ENCODE assay signal across 8 mouse cellular contexts in genomic region chr2:14605207-14605606, GRCm38 (mm10). TPM values are rescaled to one million over a fixed set of nuclear protein-coding genes. Genes with fewer than 3 reads are reported as not detected.
A peak's percentile ranks its signal among the peaks of the same experiment; 100 is the strongest.
DNase-seq lines count a peak whose midpoint lies in the region; ATAC-seq lines count a peak whose summit lies in the region.

No protein-coding gene starts in this region.

- DNase-seq in heart, adult 11 months = no peak
- DNase-seq in midbrain, embryonic 14.5 days = no peak
- no peak for DNase-seq in gastrocnemius, postnatal 14 days
- DNase-seq in cerebellum, postnatal 10 days = no peak
- DNase-seq in embryo, embryonic 10 days (ENCODE audit: low spot score) = no peak

- WGBS in heart, embryonic 14.5 days = 5% methylated on average over 7 of the region's 7 CpGs
- 10% methylated on average over 7 of the region's 7 CpGs for WGBS in hindbrain, embryonic 16.5 days
- 14% methylated on average over 7 of the region's 7 CpGs for WGBS in midbrain, embryonic 14.5 days

- peak overlapping the region; percentile 92 to 95 for H3K27ac ChIP-seq in heart, embryonic 14.5 days (replicated peaks in 1 of 2; ENCODE audit: control insufficient read depth in 1 of 2, insufficient read depth in 1 of 2, low read depth in 2 of 2, low read length in 2 of 2)
- H3K27ac ChIP-seq in brown adipose tissue, adult 24 weeks (replicated peaks; ENCODE audit: low read depth, low read length) = no peak overlapping the region
- no peak overlapping the region; the same call in 1 of the 2 replicates for H3K27ac ChIP-seq in hindbrain, embryonic 16.5 days (ENCODE audit: low read depth, low read length)
- H3K27ac ChIP-seq in midbrain, embryonic 14.5 days (replicated peaks; ENCODE audit: low read depth, low read length) = no peak overlapping the region

- no peaks in the 10 kb centered on the region for H3K36me3 ChIP-seq in heart, embryonic 14.5 days (ENCODE audit: control insufficient read depth, insufficient read depth, low read length)
- no peaks in the 10 kb centered on the region for H3K36me3 ChIP-seq in hindbrain, embryonic 16.5 days (ENCODE audit: control insufficient read depth, insufficient read depth, low read length)
- no peaks in the 10 kb centered on the region for H3K36me3 ChIP-seq in midbrain, embryonic 14.5 days (ENCODE audit: control insufficient read depth, insufficient read depth, low read length)

- intact Hi-C loops in gastrocnemius, postnatal 14 days (cut with DNase I; ENCODE audit: low total_unique reads) = no loop called here

- H3K27me3 ChIP-seq in heart, embryonic 14.5 days (ENCODE audit: control insufficient read depth, insufficient read depth, low read length) = no peaks in the 10 kb centered on the region
- no peaks in the 10 kb centered on the region for H3K27me3 ChIP-seq in hindbrain, embryonic 16.5 days (replicated peaks; ENCODE audit: control insufficient read depth, insufficient read depth, low read length)
- H3K27me3 ChIP-seq in midbrain, embryonic 14.5 days (ENCODE audit: control insufficient read depth, insufficient read depth, low read length) = peaks cover 4% of the 10 kb centered on the region; the same call in 1 of the 2 replicates

- peaks cover 4 to 34% of the 10 kb centered on the region in 2 experiments for H3K4me1 ChIP-seq in heart, embryonic 14.5 days (ENCODE audit: control insufficient read depth in 2 of 2, insufficient read depth in 2 of 2, low read length in 2 of 2)
- no peaks in the 10 kb centered on the region; the same call in 1 of the 2 replicates for H3K4me1 ChIP-seq in brown adipose tissue, adult 24 weeks (ENCODE audit: control insufficient read depth, insufficient read depth, insufficient read length, low read length)
- peaks cover 11% of the 10 kb centered on the region for H3K4me1 ChIP-seq in hindbrain, embryonic 16.5 days (ENCODE audit: control insufficient read depth, insufficient read depth, low read depth, low read length)
- H3K4me1 ChIP-seq in midbrain, embryonic 14.5 days (ENCODE audit: control insufficient read depth, insufficient read depth, low read length) = peaks cover 6% of the 10 kb centered on the region

- peak overlapping the region; percentile 87 for H3K4me2 ChIP-seq in heart, embryonic 14.5 days (ENCODE audit: low read length)
- peak overlapping the region; percentile 98 for H3K4me2 ChIP-seq in hindbrain, embryonic 16.5 days (ENCODE audit: low read length)
- H3K4me2 ChIP-seq in midbrain, embryonic 14.5 days (ENCODE audit: low read length) = peak overlapping the region; percentile 98

- no peak for ATAC-seq in heart, embryonic 14.5 days (ENCODE audit: insufficient number of reproducible peaks, insufficient read depth, low FRiP score, low read depth)
- ATAC-seq in hindbrain, embryonic 16.5 days = no peak
- ATAC-seq in midbrain, embryonic 14.5 days (ENCODE audit: low FRiP score, low TSS enrichment) = no peak

- H3K4me3 ChIP-seq in heart, embryonic 14.5 days (ENCODE audit: control insufficient read depth in 1 of 2, insufficient read depth in 1 of 2, low read depth in 1 of 2, low read length in 2 of 2) = peak overlapping the region; percentile 69 to 84
- H3K4me3 ChIP-seq in brown adipose tissue, adult 24 weeks (ENCODE audit: insufficient read depth, low read depth, low read length) = peak overlapping the region; percentile 61
- H3K4me3 ChIP-seq in hindbrain, embryonic 16.5 days (ENCODE audit: low read length) = peak overlapping the region; percentile 80
- peak overlapping the region; percentile 64 for H3K4me3 ChIP-seq in midbrain, embryonic 14.5 days (replicated peaks; ENCODE audit: low read depth, low read length)

- peak overlapping the region; percentile 89 for H3K9ac ChIP-seq in heart, embryonic 14.5 days (ENCODE audit: low read length)
- peak overlapping the region; percentile 77 for H3K9ac ChIP-seq in hindbrain, embryonic 16.5 days (ENCODE audit: low read depth, low read length)
- H3K9ac ChIP-seq in midbrain, embryonic 14.5 days (replicated peaks; ENCODE audit: low read length) = peak overlapping the region; percentile 65

- H3K9me3 ChIP-seq in heart, embryonic 14.5 days (ENCODE audit: control insufficient read depth, low read length) = no peaks in the 10 kb centered on the region
- no peaks in the 10 kb centered on the region for H3K9me3 ChIP-seq in hindbrain, embryonic 16.5 days (ENCODE audit: control insufficient read depth, low read length)
- no peaks in the 10 kb centered on the region for H3K9me3 ChIP-seq in midbrain, embryonic 14.5 days (ENCODE audit: control insufficient read depth, low read length)

RNA-seq across cellular contexts. Expression of gene Cacnb2, which starts 2.3 kb away (rescaled TPM):
- polyA plus RNA-seq in heart, embryonic 14.5 days (2014; fragmentation: Nextera tagmentation; extraction: Ambion mirVana) = 14.3 and 14.9 TPM in 2 replicates
- 0.54 TPM in 1 of 2 replicates, not detected in the other for polyA plus RNA-seq in brown adipose tissue, adult 24 weeks (2012; ENCODE audit: insufficient read depth, insufficient read length, missing spikeins)
- polyA plus RNA-seq in hindbrain, embryonic 16.5 days (2015; fragmentation: Nextera tagmentation; extraction: Ambion mirVana) = 6.6 and 7.6 TPM in 2 replicates
- polyA plus RNA-seq in midbrain, embryonic 14.5 days (2014; fragmentation: Nextera tagmentation; extraction: Ambion mirVana) = 5.9 and 9.3 TPM in 2 replicates
- 1 to 10 TPM in 1 of 2 experiments, under 1 TPM in 1; 0.70 to 1.4 TPM for total RNA-seq in gastrocnemius, postnatal 14 days (2021)

Comparison
In these comparisons a context has a peak if more than half of its experiments do, and no peak if none do; other contexts are left out.
1. H3K27ac ChIP-seq: peak in heart, embryonic 14.5 days (2 of 2); none in brown adipose tissue, adult 24 weeks (single experiment), hindbrain, embryonic 16.5 days (single experiment) and midbrain, embryonic 14.5 days (single experiment).
2. Peak in every context shown above with its lines, with median percentiles within 50 percentile points of each other: H3K4me2 ChIP-seq, H3K4me3 ChIP-seq and H3K9ac ChIP-seq.